Mouse (Mus musculus) spleen, postnatal 14 days (tissue): ENCODE measurements around the gene Ldlrap1.

Experiments
- DNase-seq, 2 experiments: peaks; one replicate each; pipeline ENCODE4 v3.0.0; 2021 to 2022; ENCODE audit warnings: low spot score in 2 of 2

The Ldlrap1 gene

GRCm38 (mm10) chr4:134775234-134775944 is 7.6 kb upstream of the Ldlrap1 start:
- no peak for DNase-seq

DNA sequence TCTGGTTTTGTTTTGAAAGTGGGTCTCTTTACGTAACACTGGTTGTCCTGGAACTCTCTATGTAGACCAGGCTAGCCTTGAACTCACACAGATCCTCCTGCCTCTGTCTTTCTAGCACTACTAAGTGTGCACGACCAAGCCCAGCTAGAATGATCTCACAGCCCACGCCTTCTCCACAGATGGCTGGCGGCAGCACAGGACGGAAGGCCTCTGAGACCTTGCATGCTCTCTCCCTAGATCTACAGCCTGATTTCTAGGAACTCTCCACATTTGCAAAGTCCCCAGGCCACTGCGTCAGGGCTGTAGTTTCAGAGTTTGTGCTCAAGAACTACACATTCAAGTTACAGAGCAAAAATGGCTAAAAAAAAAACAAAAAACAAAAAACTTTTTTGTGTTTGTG is 6.3 kb upstream of the Ldlrap1 start:
- no peak for DNase-seq

DNA sequence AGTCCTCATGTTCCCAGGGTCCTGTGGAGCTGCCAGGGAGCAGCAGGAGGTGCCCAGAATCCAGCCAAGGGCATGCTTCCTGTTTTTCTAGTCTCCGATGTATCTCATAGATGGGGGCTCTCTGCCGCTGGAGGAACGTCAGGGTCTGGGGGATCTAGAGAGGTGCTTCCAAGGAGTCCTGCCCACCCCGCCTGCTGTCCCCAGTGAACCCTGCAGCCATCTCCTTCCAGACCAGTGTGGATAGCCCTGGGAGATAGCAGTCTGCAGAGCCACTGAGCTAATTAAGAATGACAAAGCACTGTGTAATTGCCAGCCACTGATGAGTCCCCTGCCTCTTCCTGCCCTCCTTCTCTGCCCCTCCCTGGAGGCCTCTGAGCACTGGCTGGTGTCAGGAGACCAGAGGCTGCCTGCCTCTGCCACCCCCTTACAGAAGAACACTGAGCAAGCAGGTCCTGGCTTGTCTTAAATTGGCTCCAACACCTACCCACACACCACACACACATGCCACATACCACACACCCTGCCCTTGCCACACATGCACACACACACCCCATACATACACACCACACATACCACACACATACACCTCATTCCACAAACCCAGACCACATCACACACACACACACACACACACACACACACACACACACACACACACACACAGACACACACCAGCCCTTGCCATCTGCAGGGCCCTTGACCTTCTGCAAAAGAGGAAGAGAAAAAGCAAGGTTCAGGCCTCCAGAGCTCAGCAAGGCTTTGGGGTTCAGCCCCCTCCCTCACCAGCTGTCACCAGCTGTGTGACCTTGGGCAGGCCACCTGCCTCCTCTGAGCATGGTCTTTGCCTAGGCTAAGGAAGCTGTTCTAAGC is 5.2 kb upstream of the Ldlrap1 start:
- no peak for DNase-seq

DNA sequence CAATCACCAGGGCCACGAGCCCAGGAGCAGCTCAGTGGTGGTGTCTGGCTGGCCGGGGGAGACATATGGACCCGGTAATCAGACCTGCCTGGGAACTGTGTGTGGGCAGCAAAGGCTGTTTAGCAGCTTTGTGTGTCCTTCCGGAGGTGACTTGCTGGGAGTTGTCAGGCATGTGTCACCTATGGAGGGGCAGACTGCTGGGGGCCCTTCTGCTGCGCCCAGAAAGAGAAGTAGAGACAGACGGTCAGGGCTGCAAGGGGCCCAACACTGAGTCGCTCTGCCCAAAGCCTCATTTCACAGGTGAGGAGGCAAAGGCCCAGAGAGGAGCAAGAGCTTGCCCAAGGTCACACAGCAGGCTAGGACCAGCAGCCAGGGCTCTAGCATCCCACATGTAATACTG is 2.1 kb upstream of the Ldlrap1 start:
- no peak for DNase-seq

DNA sequence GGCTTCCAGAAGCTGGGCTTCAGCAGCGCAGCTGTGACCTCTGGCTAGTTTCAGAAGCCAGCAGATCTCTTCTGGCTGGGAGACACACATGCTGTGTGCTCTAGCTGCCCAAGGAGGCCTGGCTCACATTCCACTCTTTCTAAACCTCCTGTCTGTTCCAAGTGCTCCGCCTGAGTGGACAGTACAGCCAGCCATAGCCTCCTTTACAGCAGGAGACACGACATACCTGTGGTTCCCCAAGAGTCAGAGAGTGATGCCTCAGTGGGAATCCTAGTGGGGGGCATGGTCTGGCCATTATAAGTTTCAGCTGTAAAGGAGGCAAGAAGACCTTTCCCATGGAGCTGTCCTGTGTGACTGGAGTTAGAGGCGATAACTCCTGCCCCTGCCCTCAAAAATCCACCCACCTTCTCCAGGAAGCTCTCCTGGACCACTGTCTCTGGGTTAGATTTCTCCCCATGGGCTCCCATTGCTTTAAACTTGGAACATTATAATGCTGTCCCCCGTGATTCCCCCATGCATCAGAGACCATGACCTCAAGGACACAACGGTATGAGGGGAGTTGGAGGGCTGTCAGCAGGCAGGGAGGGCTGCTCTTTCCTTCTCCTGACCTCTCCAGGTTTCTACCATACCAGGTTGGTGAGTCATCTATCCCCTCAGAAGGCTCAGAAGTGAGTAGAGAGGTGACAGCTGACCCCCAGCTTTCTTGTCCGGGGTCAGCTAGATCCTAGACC is 1.4 kb upstream of the Ldlrap1 start:
- DNase-seq, result no peak

DNA sequence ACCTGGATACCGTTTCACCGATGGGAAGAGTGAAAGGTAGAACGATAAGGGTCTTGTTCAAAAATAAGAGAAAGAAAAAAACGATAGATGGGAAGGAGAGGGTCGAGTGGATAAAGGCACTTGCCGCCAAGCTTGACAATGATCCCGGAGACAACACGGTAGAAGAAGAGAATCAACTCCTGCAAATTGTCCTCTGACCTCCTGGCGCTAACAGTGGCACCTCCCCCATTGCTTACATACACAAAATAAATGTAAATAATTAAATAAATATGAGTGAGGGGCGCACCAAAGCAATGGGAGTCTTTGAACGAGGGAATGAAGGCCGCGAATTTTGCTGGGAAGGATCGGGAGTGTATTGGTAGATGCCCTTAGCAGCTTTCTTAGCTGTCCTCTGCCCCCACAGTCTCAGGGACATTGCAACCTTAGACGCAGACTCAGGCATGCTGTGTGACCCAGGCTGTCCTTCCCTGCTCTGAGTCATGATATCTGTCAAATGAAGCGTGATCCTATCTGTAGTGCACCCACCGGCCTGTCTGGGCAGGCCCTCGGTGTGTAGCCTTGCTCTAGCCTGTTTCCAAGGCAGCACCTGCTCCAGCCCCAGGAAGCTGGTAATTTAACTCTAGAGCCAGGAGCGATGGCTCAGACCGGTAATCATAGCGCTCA is 533 bp upstream of the Ldlrap1 start:
- no peak for DNase-seq

DNA sequence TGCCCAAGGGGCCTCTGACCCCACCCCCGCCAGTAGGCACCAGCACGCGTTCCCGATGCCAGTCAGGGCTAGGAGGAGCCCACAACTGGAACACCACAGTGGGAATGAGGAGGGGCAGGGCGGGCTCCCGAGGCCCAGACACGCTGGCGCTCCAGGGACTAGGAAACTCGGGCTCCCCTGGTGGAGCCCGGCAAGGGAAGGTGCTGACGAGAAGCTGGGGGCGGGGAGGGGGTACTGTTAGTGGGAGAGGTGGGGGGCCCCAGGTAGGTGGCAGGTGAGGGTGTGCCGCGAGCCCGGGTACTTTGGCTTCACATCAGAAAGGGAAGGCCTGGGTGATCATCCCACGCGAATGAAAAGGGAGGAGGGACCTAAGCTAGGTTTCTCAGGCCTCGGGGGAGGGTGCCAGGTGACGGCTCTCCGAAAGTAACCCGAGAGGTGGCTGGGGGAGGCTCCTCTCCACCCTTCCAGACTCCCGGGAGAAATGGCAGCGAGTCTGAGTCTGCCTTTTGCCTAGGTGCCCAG is 859 bp downstream of the Ldlrap1 start:
- DNase-seq, result no peak

- no peak for DNase-seq
Measured at GRCm38 (mm10) chr4:134766277-134766676, 1.5 kb downstream of the Ldlrap1 start.

- no peak for DNase-seq
Measured at GRCm38 (mm10) chr4:134764333-134764732, 3.5 kb downstream of the Ldlrap1 start.

DNA sequence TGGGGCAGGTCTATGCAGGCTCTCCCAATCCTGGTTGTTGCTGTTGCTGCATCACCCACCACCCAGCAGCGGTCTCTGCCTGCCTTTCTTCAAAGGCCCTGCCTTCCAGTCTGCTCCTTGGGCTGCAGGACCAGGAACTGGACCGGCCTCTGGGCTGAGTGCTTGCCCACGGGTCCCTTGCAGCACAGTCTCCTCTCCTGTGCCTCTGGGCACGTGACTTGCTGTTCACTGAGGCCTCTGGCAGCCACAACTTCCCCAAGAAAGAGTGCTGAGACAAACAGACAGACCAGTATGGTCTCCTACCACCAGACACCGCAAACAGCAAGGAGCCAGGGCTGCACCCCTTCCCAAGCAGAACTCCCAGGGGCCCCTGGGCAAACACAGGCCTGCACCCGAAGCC is 5.5 kb downstream of the Ldlrap1 start:
- no peak for DNase-seq

DNA sequence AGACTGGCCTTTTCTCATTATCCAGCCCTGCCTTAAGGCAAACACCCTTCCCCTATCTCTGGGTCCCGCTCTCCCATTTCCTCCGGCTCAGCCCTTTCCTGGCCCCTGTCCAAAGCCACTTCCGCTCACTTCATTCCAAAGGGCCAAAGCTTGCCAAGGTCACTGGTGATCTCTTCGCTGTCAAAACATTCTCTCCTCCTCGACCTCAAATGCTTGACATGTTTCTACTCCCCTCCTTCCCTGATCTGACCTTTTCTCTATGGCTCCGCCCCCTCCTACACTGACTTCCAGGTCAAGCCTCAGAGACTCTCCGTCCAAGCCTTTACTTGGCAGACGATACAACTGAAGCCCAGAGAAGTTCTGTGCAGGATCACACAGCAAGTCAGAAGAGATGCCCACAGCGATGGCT is 7.0 kb downstream of the Ldlrap1 start:
- peak in 1 of 2 experiments; percentile 51 for DNase-seq

DNA sequence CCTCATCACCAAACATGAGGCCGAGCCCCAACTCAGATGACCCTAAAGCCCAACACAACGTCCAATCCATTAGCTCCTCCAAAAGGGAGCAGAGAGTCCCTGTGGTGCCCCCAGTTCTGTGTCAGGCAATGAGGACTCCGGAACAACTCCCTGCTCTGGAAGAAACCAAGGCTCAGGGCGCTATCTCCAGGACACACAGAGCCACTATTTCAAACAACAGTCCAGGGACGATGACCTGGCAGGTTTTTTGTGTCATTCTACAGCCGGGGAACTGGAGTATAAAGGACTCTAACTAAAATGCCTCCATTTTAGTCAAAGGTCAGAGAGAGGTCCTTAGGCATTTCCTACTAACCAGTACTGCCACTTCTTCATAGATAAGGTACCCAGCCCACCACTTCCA is 7.5 kb downstream of the Ldlrap1 start:
- DNase-seq, result no peak

- DNase-seq, result no peak
Measured at GRCm38 (mm10) chr4:134759564-134759963, 8.3 kb downstream of the Ldlrap1 start.

GRCm38 (mm10) chr4:134758922-134759321 is 8.9 kb downstream of the Ldlrap1 start:
- DNase-seq, result no peak

DNA sequence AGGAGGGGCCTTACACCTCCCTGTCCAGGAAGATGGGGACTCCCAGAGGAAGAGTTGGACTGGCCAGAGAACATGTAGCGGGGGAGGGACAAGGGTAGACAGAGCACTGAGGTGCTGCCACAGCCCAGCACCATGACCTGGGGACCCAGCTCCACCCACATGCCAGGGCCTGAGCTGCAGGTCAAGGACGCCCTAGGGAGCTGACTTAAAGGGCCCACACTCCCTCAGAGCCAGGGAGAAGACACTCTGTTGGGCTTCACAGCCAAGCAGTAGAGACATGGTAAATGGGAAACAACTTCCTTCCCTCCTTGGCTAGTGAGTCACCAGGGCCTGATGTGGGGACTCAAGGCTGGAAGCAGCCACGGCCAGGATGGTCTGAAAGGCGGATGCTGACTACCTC is 9.5 kb downstream of the Ldlrap1 start:
- no peak for DNase-seq

DNA sequence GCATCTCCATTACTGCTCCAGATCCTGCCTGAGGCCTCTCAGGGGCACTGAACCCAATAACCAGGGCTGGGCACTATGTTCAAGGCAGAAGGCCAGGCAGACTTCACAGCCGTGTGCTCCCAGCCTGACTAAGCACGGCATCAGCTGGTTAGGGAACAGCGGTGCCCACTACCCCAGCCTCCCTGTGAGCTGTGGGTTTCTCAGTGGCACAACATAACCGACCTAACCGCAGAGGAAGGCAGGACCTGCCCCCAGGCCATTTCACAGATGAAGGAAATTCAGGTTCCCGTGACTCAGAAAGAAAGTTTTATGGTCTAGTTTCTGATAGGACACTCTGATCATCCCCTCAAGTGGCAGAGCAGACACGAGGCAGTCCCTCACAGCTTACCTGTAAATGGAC is 10.9 kb downstream of the Ldlrap1 start:
- DNase-seq, result no peak

DNA sequence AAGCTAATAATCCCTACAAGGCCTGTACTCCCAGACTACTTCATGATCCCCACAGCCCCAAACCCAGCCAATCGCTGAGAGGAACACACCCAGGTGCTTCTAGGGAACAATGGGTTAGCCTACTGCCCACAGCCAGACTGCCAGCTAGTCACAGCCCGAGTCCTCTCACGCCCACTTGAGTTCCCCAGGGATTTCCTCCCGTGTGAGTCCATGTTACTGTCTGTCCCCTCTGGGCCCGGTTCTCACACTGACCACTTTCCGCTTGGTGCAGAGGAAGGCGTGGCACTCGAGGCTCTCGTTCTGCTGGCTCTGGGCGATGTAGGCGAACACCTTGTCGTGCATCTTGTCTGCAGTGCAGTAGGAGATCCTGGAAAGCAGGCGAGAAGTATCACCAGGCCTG is 12.9 kb downstream of the Ldlrap1 start:
- DNase-seq, result no peak

GRCm38 (mm10) chr4:134754371-134754770 is 13.5 kb downstream of the Ldlrap1 start:
- DNase-seq, result no peak

DNA sequence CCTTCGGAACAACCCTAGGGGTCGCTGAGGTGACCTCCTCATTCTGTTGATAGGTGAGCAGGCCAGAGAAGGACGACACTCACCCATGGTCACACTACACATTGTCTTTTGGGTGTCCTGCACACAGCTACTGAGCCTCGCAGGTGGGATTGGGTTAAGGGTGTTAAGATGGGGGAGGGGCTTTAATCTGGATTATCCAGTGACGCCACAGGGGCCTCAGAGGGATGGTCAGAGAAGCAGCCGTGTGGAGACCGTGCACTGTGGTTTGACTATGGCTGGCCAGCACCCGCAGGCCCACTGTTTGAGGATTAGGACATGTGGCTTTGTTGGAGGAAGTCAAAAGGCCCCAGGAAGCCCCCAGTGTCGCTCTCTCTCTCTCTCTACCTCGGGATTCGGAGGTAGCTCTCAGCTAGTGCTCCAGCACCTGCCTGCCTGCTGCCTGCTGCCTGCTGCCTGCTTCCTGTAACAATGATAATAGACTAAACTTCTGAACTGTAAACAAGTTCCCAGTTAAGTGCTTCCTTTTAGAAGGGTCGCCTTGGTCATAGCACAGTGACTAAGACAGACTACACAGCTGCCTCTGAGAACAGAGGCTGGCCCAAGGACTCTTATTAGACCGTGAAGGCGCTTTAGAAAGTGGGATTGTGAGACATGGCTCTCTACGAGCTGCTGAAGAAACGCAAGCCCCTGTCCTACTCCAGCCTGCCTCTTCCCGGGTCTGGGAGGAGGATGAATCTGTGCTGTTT is 14.1 kb downstream of the Ldlrap1 start:
- no peak for DNase-seq

GRCm38 (mm10) chr4:134752911-134753426 is 14.9 kb downstream of the Ldlrap1 start:
- DNase-seq, result no peak
